Mouse (Mus musculus) layer of hippocampus, adult 9-10 months (tissue): Measurements from ENCODE around the gene Tanc1.

Source experiments
- DNase-seq: peaks from one replicate; pipeline ENCODE4 v3.0.0; 2022; ENCODE audit warnings: low spot score

The Tanc1 gene

GRCm38 (mm10) chr2:59758139-59758918 is 146.5 kb downstream of the Tanc1 start:
- DNase-seq, result no peak

- no peak for DNase-seq
Measured at GRCm38 (mm10) chr2:59760731-59761130, 148.9 kb downstream of the Tanc1 start.

GRCm38 (mm10) chr2:59761183-59761582 is 149.3 kb downstream of the Tanc1 start:
- no peak for DNase-seq

- DNase-seq, result no peak
Measured at GRCm38 (mm10) chr2:59762277-59762676, 150.4 kb downstream of the Tanc1 start.

- no peak for DNase-seq
Measured at GRCm38 (mm10) chr2:59765671-59766070, 153.8 kb downstream of the Tanc1 start.

- DNase-seq, result no peak
Measured at GRCm38 (mm10) chr2:59767893-59768292, 156.1 kb downstream of the Tanc1 start.

- DNase-seq, result no peak
Measured at GRCm38 (mm10) chr2:59768661-59769384, 157.0 kb downstream of the Tanc1 start.

- DNase-seq, result no peak
Measured at GRCm38 (mm10) chr2:59769385-59769735, 157.5 kb downstream of the Tanc1 start.

- DNase-seq, result no peak
Measured at GRCm38 (mm10) chr2:59771708-59772107, 159.9 kb downstream of the Tanc1 start.

- DNase-seq, result no peak
Measured at GRCm38 (mm10) chr2:59772261-59772683, 160.4 kb downstream of the Tanc1 start.

- no peak for DNase-seq
Measured at GRCm38 (mm10) chr2:59774374-59774773, 162.5 kb downstream of the Tanc1 start.

- DNase-seq, result no peak
Measured at GRCm38 (mm10) chr2:59775148-59775547, 163.3 kb downstream of the Tanc1 start.

- no peak for DNase-seq
Measured at GRCm38 (mm10) chr2:59775820-59776219, 164.0 kb downstream of the Tanc1 start.

- DNase-seq, result no peak
Measured at GRCm38 (mm10) chr2:59779355-59779754, 167.5 kb downstream of the Tanc1 start.

- DNase-seq, result no peak
Measured at GRCm38 (mm10) chr2:59780240-59780639, 168.4 kb downstream of the Tanc1 start.

- no peak for DNase-seq
Measured at GRCm38 (mm10) chr2:59783055-59783831, 171.4 kb downstream of the Tanc1 start.

- no peak for DNase-seq
Measured at GRCm38 (mm10) chr2:59783832-59784627, 172.2 kb downstream of the Tanc1 start.

- DNase-seq, result no peak
Measured at GRCm38 (mm10) chr2:59784628-59784883, 172.7 kb downstream of the Tanc1 start.

- no peak for DNase-seq
Measured at GRCm38 (mm10) chr2:59785597-59785996, 173.8 kb downstream of the Tanc1 start.

GRCm38 (mm10) chr2:59788704-59789500 is 177.1 kb downstream of the Tanc1 start:
- DNase-seq, result no peak

- no peak for DNase-seq
Measured at GRCm38 (mm10) chr2:59791596-59791995, 179.8 kb downstream of the Tanc1 start.
